Mouse (Mus musculus) Patski (cell line): ENCODE results near the gene Gm29776. TPM values are rescaled to one million over a fixed set of nuclear protein-coding genes. Genes with fewer than 3 reads are reported as not detected.

Source experiments
- ATAC-seq: fragments of 100-300 bp; one replicate; pipeline ENCODE4 v1.8.0; 2021
- CTCF ChIA-PET: fragments of 350-600 bp; sonication (Branson Sonifier 250); formaldehyde crosslinking; loops from one replicate; lab custom pipeline; 2022; ENCODE audit warnings: inconsistent platforms; lab: Charles Lee
- POLR2A ChIA-PET: fragments of 350-600 bp; sonication (Branson Sonifier 250); formaldehyde crosslinking; loops from one replicate; lab custom pipeline; 2022; ENCODE audit warnings: antibody characterized with exemption, inconsistent platforms; lab: Charles Lee
- DNase-seq: peaks from one replicate; pipeline ENCODE4 v3.0.0-alpha.2; 2011; ENCODE audit warnings: low read depth, low spot score
- H3K27me3 ChIP-seq: fragments of 371-371 bp; one replicate; pipeline ENCODE4 v1.5.1; 2021
- CTCF ChIP-seq: fragments of 100-300 bp; IDR thresholded peaks from one replicate; pipeline ENCODE4 v1.5.1; 2021
- in situ Hi-C: fragments of 300-500 bp; cut with MboI; formaldehyde crosslinking; loops from 3 replicates; pipeline ENCODE4 v1.11.1; 2018; ENCODE audit warnings: low pct_unique_long_range_greater_than_20kb, mixed read lengths
- polyA plus RNA-seq: library from polyadenylated mRNA; unstranded; gene quantifications from one replicate; pipeline ENCODE4 v1.2.3, GENCODE M21; 2021

Gene Gm29776
- polyA plus RNA-seq, result 0.03 TPM

DNA sequence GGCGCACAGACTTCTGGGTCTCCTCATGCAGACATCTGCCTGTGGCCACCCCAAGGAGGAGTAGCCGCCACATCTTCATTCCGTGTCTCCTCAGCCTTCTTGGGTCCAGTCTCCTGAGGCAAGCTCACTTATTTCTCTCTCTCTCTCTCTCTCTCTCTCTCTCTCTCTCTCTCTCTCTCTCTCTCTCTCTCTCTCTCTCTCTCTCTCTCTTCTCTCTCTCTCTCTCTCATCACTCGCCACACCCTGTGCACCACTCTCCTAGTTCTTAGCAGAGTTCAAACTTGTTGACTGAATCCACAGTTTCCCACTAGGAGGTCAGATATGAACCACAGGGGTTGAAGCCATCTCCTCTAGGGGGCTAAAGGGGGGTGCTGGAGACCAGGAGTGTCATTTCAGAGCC lies at the start of gene Gm29776:
Gene Gm29776 (minus strand): TSS at position 101 of the 400 bp plus-strand sequence.
- ChIA-PET POLR2A (no interaction called here), CTCF (no interaction called here)
- in situ Hi-C loops, result no loop called here
- ATAC-seq (no peak), DNase-seq (no peak)
- H3K27me3 ChIP-seq, result no peaks in the 10 kb centered on the region
- no peak for TF ChIP-seq CTCF

DNA sequence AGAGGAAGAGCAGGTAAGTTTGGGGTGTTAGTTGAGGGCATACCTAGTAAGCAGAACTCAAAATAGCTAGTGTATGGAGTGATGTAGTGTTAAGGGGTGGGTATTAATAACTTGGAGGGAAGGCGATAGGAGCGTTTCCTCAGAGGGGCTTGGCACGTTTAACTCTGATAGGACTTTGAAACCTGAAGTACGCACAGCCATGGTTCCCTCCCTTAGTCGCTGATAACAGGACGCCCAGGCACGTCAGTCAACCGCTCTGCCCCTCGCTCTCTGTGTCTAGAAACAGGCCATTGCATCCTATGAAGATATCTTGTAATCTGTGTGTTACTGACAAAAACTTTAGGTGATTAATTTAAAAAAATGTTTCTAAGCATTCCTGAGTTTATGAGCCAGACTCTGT lies 47.4 kb upstream of the Gm29776 start:
- in situ Hi-C loops, result no loop called here
- DNase-seq (no peak), ATAC-seq (no peak)
- no peak for TF ChIP-seq CTCF
- ChIA-PET CTCF (no interaction called here), POLR2A (no interaction called here)
- peaks cover 6% of the 10 kb centered on the region for H3K27me3 ChIP-seq

DNA sequence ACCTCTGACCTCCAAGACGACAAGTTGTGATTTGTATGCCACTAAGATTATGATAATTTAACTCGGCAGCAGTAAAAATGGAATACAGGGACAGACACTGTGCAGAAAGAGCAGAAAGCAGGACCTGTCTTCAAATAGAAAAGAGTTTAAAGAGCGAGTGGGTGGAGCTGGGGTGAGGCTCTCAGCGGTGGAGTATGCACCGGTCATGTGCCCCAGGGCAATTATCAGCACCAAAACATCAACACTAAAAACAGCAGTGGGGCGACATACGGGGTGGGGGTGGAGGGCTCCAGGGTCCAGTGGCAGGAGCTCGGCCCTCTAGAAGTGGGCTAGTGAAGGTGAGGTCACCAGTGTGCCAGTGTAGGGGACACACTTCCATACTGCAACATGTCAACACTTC lies 45.8 kb upstream of the Gm29776 start:
- ChIA-PET CTCF (no interaction called here), POLR2A (no interaction called here)
- in situ Hi-C loops, result no loop called here
- no peak for ATAC-seq
- TF ChIP-seq CTCF, result no peak
- peaks cover 6% of the 10 kb centered on the region for H3K27me3 ChIP-seq
- DNase-seq, result no peak

DNA sequence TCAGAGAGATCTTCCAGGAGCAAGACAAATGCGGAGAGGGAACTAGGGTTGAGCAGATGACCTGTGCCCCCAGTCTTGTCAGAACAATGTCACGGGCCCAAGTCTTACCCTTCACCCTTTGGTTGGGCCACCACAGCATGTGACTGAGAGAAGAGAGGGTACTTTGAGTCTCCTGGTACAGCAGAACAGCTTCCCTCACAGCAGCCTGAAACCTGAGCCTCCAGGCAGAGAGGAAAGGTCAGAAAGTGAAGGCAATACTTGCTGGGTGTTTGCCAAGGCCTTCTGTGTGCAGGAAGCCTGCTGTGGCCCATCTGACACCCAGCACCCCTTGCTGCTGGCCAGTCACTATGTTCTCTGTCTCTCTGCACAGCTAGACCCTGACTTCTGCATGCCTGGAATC lies 43.7 kb upstream of the Gm29776 start:
- CTCF ChIA-PET, result no interaction called here
- DNase-seq, result no peak
- POLR2A ChIA-PET, result no interaction called here
- in situ Hi-C loops, result no loop called here
- no peak for ATAC-seq
- peaks cover 6% of the 10 kb centered on the region for H3K27me3 ChIP-seq
- no peak for TF ChIP-seq CTCF

DNA sequence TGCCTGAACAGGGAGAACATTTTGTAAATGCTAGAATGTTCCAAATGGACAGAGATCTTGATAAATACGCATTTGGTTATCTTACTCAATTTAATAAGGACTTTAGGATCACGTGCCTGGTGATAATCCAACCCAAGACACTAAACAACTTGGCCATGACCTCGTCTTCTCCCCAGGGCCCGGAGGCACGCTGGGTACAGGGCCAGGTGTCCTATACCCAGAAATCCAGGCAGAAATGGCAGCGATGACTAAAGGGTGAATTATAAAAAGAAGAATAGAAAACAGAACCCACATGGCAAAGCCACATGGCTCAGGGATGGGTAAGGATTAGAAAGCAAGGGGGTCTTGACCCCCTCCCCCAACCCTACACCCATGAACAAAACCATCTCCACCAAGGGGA lies 43.1 kb upstream of the Gm29776 start:
- TF ChIP-seq CTCF, result no peak
- no peak for ATAC-seq
- in situ Hi-C loops, result no loop called here
- no peak for DNase-seq
- ChIA-PET CTCF (no interaction called here), POLR2A (no interaction called here)
- H3K27me3 ChIP-seq, result peaks cover 6% of the 10 kb centered on the region

DNA sequence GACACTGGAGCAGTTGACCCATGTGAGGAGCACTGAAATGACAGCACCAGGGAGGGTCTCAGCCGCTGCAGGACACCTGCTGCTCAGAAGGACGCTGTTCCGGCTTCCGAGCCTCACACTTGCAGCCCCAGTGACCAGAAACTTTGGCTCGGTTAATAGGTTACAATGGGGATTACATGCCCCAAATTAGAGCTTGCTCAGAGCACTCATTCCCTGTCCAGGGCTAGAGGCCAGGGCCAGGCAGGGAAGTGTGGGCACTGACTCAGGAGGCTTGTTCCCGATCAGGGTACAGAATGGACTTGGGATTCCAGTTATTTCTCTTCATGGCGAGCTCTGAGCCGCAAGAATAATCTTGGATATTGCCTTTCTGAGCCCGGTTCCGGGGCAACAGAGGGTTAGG lies 39.0 kb upstream of the Gm29776 start:
- no peak for TF ChIP-seq CTCF

DNA sequence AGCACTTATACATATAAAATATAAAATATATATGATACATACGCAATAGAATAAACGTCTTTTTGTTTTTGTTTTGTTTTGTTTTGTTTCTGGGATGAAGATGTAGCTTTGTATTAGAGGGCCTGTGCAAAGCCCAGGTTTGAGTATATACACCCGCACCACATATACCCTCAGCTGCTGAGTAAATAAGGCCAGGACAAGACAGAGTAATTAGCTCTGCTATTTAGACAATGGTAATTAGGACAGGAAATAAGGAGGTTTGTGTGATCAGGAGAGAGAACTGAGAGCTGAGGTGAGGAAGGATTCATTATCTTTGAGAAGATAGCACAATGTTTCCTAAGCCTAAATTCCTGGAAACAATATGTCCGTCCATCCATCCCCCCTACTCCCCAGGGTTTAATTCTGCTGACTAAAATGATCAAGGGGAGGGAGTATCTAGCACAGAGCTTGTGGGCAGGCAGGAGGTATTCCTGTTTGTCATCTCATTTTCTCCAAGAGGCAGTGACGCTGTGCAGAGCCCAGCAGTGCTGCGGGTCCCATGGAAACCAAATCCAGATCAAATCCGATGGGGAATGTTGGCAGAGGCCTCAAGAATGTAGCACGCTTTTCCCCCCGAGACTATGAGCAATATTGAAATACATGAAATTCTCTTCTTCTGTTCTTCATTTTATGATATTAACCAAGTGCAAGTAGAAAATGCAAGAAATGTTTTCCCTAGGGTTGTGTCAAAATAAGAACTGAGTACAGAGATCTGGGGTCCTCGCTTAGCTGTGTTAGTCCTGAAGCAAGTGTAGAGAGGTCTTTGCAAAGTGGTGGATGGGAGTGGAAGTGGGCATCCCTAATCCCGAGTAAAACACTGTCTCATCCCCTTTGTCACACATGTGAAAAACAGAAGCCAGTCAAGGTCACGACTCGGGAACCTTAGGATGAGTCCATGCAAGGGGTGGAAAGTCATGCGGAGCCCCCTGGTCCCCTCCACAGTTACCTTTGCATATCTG lies 38.2 kb upstream of the Gm29776 start:
- ChIA-PET CTCF (no interaction called here), POLR2A (no interaction called here)
- ATAC-seq (no peak), DNase-seq (no peak)
- in situ Hi-C loops, result no loop called here
- TF ChIP-seq CTCF, result no peak
- H3K27me3 ChIP-seq, result peaks cover 4% of the 10 kb centered on the region

More for the DNA sequence above, 39.0 kb upstream of the Gm29776 start:
- no peak for ATAC-seq
- ChIA-PET CTCF (interaction anchor here (1.0 kb wide), 1 partner anchor 12 kb away, joined by 3 read pairs; no protein-coding TSS in a partner anchor), POLR2A (no interaction called here)
- in situ Hi-C loops, result no loop called here
- DNase-seq, result no peak
- peaks cover 2% of the 10 kb centered on the region for H3K27me3 ChIP-seq

DNA sequence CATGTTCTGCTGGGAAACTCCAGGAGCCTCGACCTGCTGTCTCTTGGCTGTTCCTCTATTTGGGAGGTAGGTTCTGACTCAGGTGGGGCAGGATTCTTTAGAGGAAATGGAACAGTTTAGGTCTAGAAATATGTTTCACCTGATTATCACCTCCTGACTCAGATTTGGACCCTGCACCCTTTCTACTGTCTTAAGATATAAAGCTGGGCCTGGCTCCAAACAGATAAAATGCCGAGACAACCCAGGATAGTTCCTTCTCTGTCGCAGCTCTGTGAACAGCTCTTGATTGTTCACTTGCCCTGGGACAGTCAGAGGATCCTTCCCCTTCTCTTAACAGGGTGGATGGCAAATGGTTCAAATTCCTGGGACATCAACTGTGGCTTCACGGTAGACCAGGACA lies 36.6 kb upstream of the Gm29776 start:
- DNase-seq (no peak), ATAC-seq (no peak)
- ChIA-PET CTCF (no interaction called here), POLR2A (no interaction called here)
- no peak for TF ChIP-seq CTCF
- peaks cover 4% of the 10 kb centered on the region for H3K27me3 ChIP-seq
- in situ Hi-C loops, result no loop called here

DNA sequence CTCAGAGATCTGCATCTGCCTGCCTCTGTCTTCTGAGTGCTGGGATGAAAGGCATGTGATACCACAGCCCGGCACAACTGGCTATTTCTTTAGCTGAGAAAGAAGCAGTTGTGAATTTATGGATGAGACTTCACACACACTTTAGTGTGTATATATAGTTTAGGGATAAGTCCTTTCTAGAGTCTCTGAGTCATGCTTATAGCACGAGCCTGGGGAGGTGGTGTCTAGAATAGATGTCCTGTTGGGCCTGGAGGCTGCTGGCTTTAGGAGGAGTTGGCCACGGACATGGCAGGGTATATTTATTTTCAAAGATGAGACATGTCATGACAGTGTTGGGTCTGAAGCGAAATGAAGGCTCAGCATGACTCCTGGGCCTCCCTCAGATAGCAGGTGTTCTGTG lies 35.4 kb upstream of the Gm29776 start:
- POLR2A ChIA-PET, result interaction anchor here (0.6 kb wide), 1 partner anchor 67 kb away, joined by 3 read pairs; no protein-coding TSS in a partner anchor
- CTCF ChIA-PET, result no interaction called here
- no peak for ATAC-seq
- DNase-seq, result no peak
- no peak for TF ChIP-seq CTCF
- in situ Hi-C loops, result no loop called here
- peaks cover 8% of the 10 kb centered on the region for H3K27me3 ChIP-seq

DNA sequence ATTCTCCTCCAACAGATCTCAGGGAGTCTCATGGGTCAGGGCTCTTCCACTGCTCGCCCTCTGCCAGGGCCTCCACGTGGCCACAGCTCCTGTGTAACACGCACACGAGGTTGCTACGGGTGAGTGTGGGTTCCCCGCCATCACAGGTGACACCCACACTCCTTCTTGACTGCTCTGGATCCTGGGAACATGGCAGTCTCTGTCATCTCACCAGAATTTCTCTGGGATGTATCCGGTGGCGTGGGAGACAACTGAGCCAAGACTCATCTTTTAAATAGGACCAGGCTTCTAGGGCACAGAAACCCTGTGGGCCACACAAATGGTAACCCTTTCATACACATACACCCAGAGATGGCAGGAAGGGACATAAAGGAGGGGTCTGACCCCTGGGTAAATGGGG lies 33.6 kb upstream of the Gm29776 start:
- no peak for DNase-seq
- ChIA-PET CTCF (no interaction called here), POLR2A (no interaction called here)
- peaks cover 8% of the 10 kb centered on the region for H3K27me3 ChIP-seq
- in situ Hi-C loops, result no loop called here
- no peak for ATAC-seq
- TF ChIP-seq CTCF, result no peak

DNA sequence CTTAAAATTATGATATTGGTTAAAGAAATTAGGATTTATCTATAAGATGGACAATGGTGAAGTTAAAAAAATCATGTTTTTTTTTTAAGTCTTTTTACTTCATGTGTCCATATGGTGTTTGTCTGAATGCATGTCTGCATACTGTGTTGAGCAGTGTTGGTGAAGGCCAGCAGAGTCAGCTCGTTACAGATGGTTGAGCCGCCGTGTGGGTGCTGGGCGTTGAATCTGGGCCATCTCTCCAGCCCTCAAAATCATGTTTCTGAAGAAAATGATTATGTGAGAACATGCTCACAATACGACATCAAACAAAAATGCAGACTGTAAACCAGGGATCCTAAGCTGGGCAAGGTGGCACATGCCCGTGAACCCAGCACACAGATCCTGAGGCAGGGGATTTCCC lies 31.7 kb upstream of the Gm29776 start:
- peaks cover 8% of the 10 kb centered on the region for H3K27me3 ChIP-seq
- TF ChIP-seq CTCF, result no peak
- DNase-seq (no peak), ATAC-seq (no peak)
- ChIA-PET CTCF (no interaction called here), POLR2A (no interaction called here)
- in situ Hi-C loops, result no loop called here
